Mouse (Mus musculus) intestine, embryonic 14.5 days (tissue): ENCODE results near the gene Opa3. TPM values are rescaled to one million over a fixed set of nuclear protein-coding genes. Genes with fewer than 3 reads are reported as not detected.
A peak's percentile ranks its signal among the peaks of the same experiment; 100 is the strongest.

Experiments used
- microRNA counts: library from miRNA; unstranded; fragments of <30 nt; microRNA quantifications from one replicate; lab custom pipeline; 2016
- microRNA-seq: library from miRNA; unstranded; fragments of <30 nt; microRNA quantifications from one replicate; pipeline ENCODE4, GENCODE M21; 2016
- polyA plus RNA-seq: library from polyadenylated mRNA; unstranded; fragments of >200 nt; fragmentation: Nextera tagmentation; extraction: Ambion mirVana; gene quantifications from 2 replicates; pipeline ENCODE4 v1.2.1, GENCODE M21; 2014

The Opa3 gene
- polyA plus RNA-seq, 1 experiment from 2014 or later, result 37.4 TPM

MicroRNAs within 50 kb of the gene (microRNA counts, 519-probe panel; counts per million panel counts)
- not detected for microRNA mmu-miR-330 (lab: Ali Mortazavi, UCI)

Small RNA genes lying within 50 kb of the gene (microRNA-seq; reads per million reads assigned to microRNA genes)
- 266 reads per million, percentile 68 among the genes with 10 or more reads in this experiment for gene Mir330

Other genes with a start within 250 kb of the Opa3 start
- not detected in 2 replicates for gene Nanos2, start 240.9 kb upstream of the Opa3 start, polyA plus RNA-seq
- 2.8 and 3.2 TPM in 2 replicates for gene Mypop, start 237.1 kb upstream of the Opa3 start, polyA plus RNA-seq
- 29.5 and 29.6 TPM in 2 replicates for gene Irf2bp1, start 224.3 kb upstream of the Opa3 start, polyA plus RNA-seq
- 21.6 and 21.9 TPM in 2 replicates for gene Foxa3, start 204.8 kb upstream of the Opa3 start, polyA plus RNA-seq
- 23.9 and 26.1 TPM in 2 replicates for gene Sympk, start 204.0 kb upstream of the Opa3 start, polyA plus RNA-seq
- not detected in 2 replicates for gene Rsph6a, start 173.6 kb upstream of the Opa3 start, polyA plus RNA-seq
- 15.8 and 16.0 TPM in 2 replicates for gene Dmwd, start 152.1 kb upstream of the Opa3 start, polyA plus RNA-seq
- 57.4 and 60.0 TPM in 2 replicates for gene Dmpk, start 144.5 kb upstream of the Opa3 start, polyA plus RNA-seq
- 15.7 and 15.8 TPM in 2 replicates for gene Six5, start 133.7 kb upstream of the Opa3 start, polyA plus RNA-seq
- 3.7 and 4.7 TPM in 2 replicates for gene Gm4969, start 110.0 kb upstream of the Opa3 start, polyA plus RNA-seq
- 8.1 and 8.8 TPM in 2 replicates for gene Fbxo46, start 108.5 kb upstream of the Opa3 start, polyA plus RNA-seq
- gene Qpctl, start 79.0 kb upstream of the Opa3 start, polyA plus RNA-seq, result 10.1 and 11.0 TPM in 2 replicates
- 166 and 167 TPM in 2 replicates for gene Snrpd2, start 78.6 kb upstream of the Opa3 start, polyA plus RNA-seq
- gene Gipr, start 62.2 kb upstream of the Opa3 start, polyA plus RNA-seq, result 2.2 and 2.7 TPM in 2 replicates
- gene Eml2, start 51.9 kb upstream of the Opa3 start, polyA plus RNA-seq, result 1.9 and 2.9 TPM in 2 replicates
- 1.2 and 1.5 TPM in 2 replicates for gene Gpr4, start 15.8 kb upstream of the Opa3 start, polyA plus RNA-seq
- 78.5 and 79.2 TPM in 2 replicates for gene Vasp, start 43.5 kb downstream of the Opa3 start, polyA plus RNA-seq
- 0.14 and 0.31 TPM in 2 replicates for gene Ppm1n, start 51.7 kb downstream of the Opa3 start, polyA plus RNA-seq
- gene Rtn2, start 54.3 kb downstream of the Opa3 start, polyA plus RNA-seq, result 12.2 and 14.3 TPM in 2 replicates
- 0.08 and 0.49 TPM in 2 replicates for gene Fosb, start 81.7 kb downstream of the Opa3 start, polyA plus RNA-seq
- 71.8 and 82.9 TPM in 2 replicates for gene Ercc1, start 116.4 kb downstream of the Opa3 start, polyA plus RNA-seq
- 23.9 and 25.8 TPM in 2 replicates for gene Cd3eap, start 131.1 kb downstream of the Opa3 start, polyA plus RNA-seq
- gene Ppp1r13l, start 131.4 kb downstream of the Opa3 start, polyA plus RNA-seq, result 4.4 and 4.9 TPM in 2 replicates
- 11.3 and 13.3 TPM in 2 replicates for gene Ercc2, start 153.7 kb downstream of the Opa3 start, polyA plus RNA-seq
- 2.4 and 3.4 TPM in 2 replicates for gene Klc3, start 175.8 kb downstream of the Opa3 start, polyA plus RNA-seq
- 0.60 and 1.1 TPM in 2 replicates for gene Ckm, start 176.4 kb downstream of the Opa3 start, polyA plus RNA-seq
- 7.5 and 8.5 TPM in 2 replicates for gene Mark4, start 230.5 kb downstream of the Opa3 start, polyA plus RNA-seq
- gene Exoc3l2, start 235.0 kb downstream of the Opa3 start, polyA plus RNA-seq, result 0.76 and 0.90 TPM in 2 replicates